Mouse (Mus musculus): ENCODE measurements around the gene Gm10778. TPM values are rescaled to one million over a fixed set of nuclear protein-coding genes. Genes with fewer than 3 reads are reported as not detected.
A peak's percentile ranks its signal among the peaks of the same experiment; 100 is the strongest.

Gm10778 gene
- polyA plus RNA-seq, 2 experiments: 0.67 to 0.97 TPM

DNA sequence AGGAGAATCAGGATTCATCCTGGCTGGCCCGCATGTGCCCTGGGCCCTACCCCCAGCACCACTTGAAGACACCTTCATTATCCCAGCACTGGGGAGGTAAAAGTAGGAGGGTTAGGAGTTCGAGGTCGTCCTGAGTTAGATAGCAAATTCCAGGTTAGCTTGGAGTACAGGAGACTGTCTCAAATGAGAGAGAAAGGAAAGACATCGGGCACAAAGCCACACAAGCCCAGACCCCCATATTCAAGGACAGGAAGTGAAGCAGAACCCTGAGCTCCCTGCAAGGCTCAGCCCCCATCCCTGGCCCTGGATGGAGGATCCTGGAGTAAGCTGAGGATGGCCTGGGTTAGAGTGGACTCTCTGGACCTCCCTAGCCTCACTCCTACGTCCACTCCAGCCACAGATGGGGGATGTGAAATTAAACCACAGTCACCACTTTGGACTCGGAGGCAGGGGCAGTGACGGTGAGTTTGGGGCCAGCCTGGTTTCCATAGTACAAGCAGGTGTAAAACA, 47.4 kb upstream of the Gm10778 start:
- no peaks in the 10 kb centered on the region for H3K9me3 ChIP-seq (ENCODE audit: control insufficient read depth, low read length)
- H3K4me2 ChIP-seq (ENCODE audit: low read depth): peak overlapping the region; percentile 44
- peak overlapping the region in 1 of 2 experiments; percentile 12; a peak in 3 of 4 replicates for H3K4me3 ChIP-seq (ENCODE audit: insufficient read depth in 1 of 2, low read depth in 2 of 2, low read length in 2 of 2)
- ATAC-seq (ENCODE audit: insufficient read depth) (no peak), DNase-seq (ENCODE audit: low read depth in 3 of 3, low spot score in 3 of 3) (no peak)
- TF ChIP-seq CTCF (IDR thresholded peaks at IDR 0.05; ENCODE audit: low read depth) (no peak), EP300 (IDR thresholded peaks at IDR 0.05; ENCODE audit: low read depth) (no peak)
- H3K4me1 ChIP-seq (replicated peaks; ENCODE audit: control insufficient read depth in 2 of 2, insufficient read depth in 2 of 2, low read length in 1 of 2): peaks cover 26 to 51% of the 10 kb centered on the region in 2 experiments
- WGBS (ENCODE audit: insufficient replicate concordance): 29% methylated on average over 7 of the region's 7 CpGs
- no peak overlapping the region for H3K9ac ChIP-seq (replicated peaks)
- H3K27me3 ChIP-seq (ENCODE audit: control insufficient read depth, insufficient read depth, low read length): peaks cover 5% of the 10 kb centered on the region; the same call in 1 of the 2 replicates
- H3K36me3 ChIP-seq (replicated peaks; ENCODE audit: control insufficient read depth, insufficient read depth, low read depth): no peaks in the 10 kb centered on the region
- H3K27ac ChIP-seq: no peak overlapping the region

- 20% methylated on average over 4 of the region's 4 CpGs for WGBS (ENCODE audit: insufficient replicate concordance)
- no peak for TF ChIP-seq EP300 (IDR thresholded peaks at IDR 0.05; ENCODE audit: low read depth)
- TF ChIP-seq CTCF (IDR thresholded peaks at IDR 0.05; ENCODE audit: low read depth): peak; percentile 79
- H3K27me3 ChIP-seq (ENCODE audit: control insufficient read depth, insufficient read depth, low read length): no peaks in the 10 kb centered on the region
- H3K4me2 ChIP-seq (ENCODE audit: low read depth): no peak overlapping the region
- H3K4me1 ChIP-seq (replicated peaks; ENCODE audit: control insufficient read depth in 2 of 2, insufficient read depth in 2 of 2, low read length in 1 of 2): peaks cover 26 to 57% of the 10 kb centered on the region in 2 experiments
- no peak for ATAC-seq (ENCODE audit: insufficient read depth)
- H3K4me3 ChIP-seq (ENCODE audit: insufficient read depth in 1 of 2, low read depth in 2 of 2, low read length in 2 of 2): no peak overlapping the region
- DNase-seq (ENCODE audit: low read depth in 3 of 3, low spot score in 3 of 3): peak; percentile 46 to 60 (median 56)
- no peak overlapping the region for H3K27ac ChIP-seq
- H3K9me3 ChIP-seq (ENCODE audit: control insufficient read depth, low read length): no peaks in the 10 kb centered on the region
- H3K9ac ChIP-seq (replicated peaks): no peak overlapping the region
- H3K36me3 ChIP-seq (replicated peaks; ENCODE audit: control insufficient read depth, insufficient read depth, low read depth): no peaks in the 10 kb centered on the region
These were observed 46.1 kb upstream of the Gm10778 start for GRCm38 (mm10) chr10:81602741-81603151.

- WGBS (ENCODE audit: insufficient replicate concordance): 58% methylated on average over 12 of the region's 12 CpGs
- Histone ChIP-seq H3K27ac (no peak overlapping the region; the same call in 1 of the 2 replicates), H3K36me3 (replicated peaks; ENCODE audit: control insufficient read depth, insufficient read depth, low read depth) (no peaks in the 10 kb centered on the region), H3K27me3 (ENCODE audit: control insufficient read depth, insufficient read depth, low read length) (no peaks in the 10 kb centered on the region), H3K4me1 (replicated peaks; ENCODE audit: control insufficient read depth in 2 of 2, insufficient read depth in 2 of 2, low read length in 1 of 2) (peaks cover 26 to 49% of the 10 kb centered on the region in 2 experiments), H3K4me2 (ENCODE audit: low read depth) (peak overlapping the region; percentile 66), H3K9me3 (ENCODE audit: control insufficient read depth, low read length) (no peaks in the 10 kb centered on the region), H3K4me3 (ENCODE audit: insufficient read depth in 1 of 2, low read depth in 2 of 2, low read length in 2 of 2) (peak overlapping the region; percentile 10 to 59; a peak in 3 of 4 replicates), H3K9ac (replicated peaks) (peak overlapping the region; percentile 57)
- DNase-seq (ENCODE audit: low read depth in 3 of 3, low spot score in 3 of 3): no peak
- TF ChIP-seq EP300 (IDR thresholded peaks at IDR 0.05; ENCODE audit: low read depth): no peak
- TF ChIP-seq CTCF (IDR thresholded peaks at IDR 0.05; ENCODE audit: low read depth): no peak
- ATAC-seq (ENCODE audit: insufficient read depth): no peak
These were observed 44.6 kb upstream of the Gm10778 start for GRCm38 (mm10) chr10:81604019-81604967.

DNA sequence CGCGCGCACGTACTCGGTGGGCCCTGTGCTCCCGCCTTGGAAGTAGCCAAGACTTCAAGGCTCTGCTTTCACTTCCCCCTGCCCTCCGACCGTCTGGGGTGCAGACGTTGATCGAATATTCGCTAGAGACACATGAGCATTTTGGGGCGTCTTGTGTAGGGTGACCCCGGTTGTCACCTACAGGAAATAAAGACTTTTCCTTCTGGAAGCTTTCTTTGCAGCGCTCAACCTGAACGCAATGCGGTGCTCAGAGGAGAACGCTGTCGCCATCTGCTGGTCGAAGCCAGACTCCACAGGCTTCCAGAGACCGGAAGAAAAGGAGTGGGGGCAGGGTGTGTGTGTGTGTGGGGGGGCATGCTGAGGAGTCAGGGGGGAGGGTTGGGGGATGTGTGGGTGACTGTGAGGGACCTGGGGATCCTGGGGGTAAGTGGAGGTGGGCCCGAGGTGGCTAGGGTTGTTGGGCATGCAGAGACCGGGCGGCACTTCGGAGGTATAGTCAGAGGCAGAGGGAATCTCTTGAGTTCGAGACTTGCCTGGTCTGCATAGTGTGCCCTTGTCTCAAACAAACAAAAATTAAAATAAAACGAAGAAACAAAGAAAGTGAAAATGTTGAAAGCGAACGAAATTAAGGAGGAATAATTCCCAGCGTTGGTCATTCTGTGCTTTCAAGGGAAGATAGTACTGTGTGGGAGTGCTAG, 43.7 kb upstream of the Gm10778 start:
- H3K27me3 ChIP-seq (ENCODE audit: control insufficient read depth, insufficient read depth, low read length): no peaks in the 10 kb centered on the region
- peak; percentile 96 for TF ChIP-seq CTCF (IDR thresholded peaks at IDR 0.05; ENCODE audit: low read depth)
- TF ChIP-seq EP300 (IDR thresholded peaks at IDR 0.05; ENCODE audit: low read depth): no peak
- peak overlapping the region; percentile 70 for H3K9ac ChIP-seq (replicated peaks)
- 10% methylated on average over 29 of the region's 29 CpGs for WGBS (ENCODE audit: insufficient replicate concordance)
- ATAC-seq (ENCODE audit: insufficient read depth) (peak; percentile 36), DNase-seq (ENCODE audit: low read depth in 3 of 3, low spot score in 3 of 3) (peak; percentile 76 to 85 (median 80))
- peaks cover 23 to 44% of the 10 kb centered on the region in 2 experiments for H3K4me1 ChIP-seq (replicated peaks; ENCODE audit: control insufficient read depth in 2 of 2, insufficient read depth in 2 of 2, low read length in 1 of 2)
- no peaks in the 10 kb centered on the region for H3K9me3 ChIP-seq (ENCODE audit: control insufficient read depth, low read length)
- peak overlapping the region; percentile 94 for H3K27ac ChIP-seq
- H3K36me3 ChIP-seq (replicated peaks; ENCODE audit: control insufficient read depth, insufficient read depth, low read depth): no peaks in the 10 kb centered on the region
- peak overlapping the region; percentile 66 for H3K4me2 ChIP-seq (ENCODE audit: low read depth)
- peak overlapping the region; percentile 59 to 77 for H3K4me3 ChIP-seq (ENCODE audit: insufficient read depth in 1 of 2, low read depth in 2 of 2, low read length in 2 of 2)
